Mouse (Mus musculus) thymus, postnatal 14 days (tissue): ENCODE results near the gene Dqx1.

Experiments
- DNase-seq: peaks from one replicate; pipeline ENCODE4 v3.0.0; 2021

Gene Dqx1

DNA sequence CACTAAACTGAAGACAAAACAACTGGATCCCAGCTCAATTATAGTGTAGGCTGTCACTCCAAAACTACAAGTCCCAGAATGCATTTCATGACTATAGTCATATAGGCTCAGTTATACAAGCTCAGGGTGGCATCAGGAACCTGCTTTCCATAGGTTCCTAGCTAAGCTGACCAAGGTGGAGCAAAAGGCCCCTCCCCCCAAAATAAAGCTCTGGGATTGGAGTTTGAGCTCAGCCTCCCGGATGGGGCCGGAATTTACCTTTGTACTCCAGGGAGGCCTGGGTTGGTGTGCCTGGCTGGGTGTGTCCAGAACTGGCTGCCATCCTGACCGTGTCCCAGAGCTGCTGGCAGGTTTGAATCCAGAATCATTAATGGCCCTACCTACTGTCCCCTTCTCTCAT is at the start of gene Dqx1:
TSS of gene Dqx1 (plus strand) at position 55 of the 400 bp plus-strand sequence.
- DNase-seq = no peak

DNA sequence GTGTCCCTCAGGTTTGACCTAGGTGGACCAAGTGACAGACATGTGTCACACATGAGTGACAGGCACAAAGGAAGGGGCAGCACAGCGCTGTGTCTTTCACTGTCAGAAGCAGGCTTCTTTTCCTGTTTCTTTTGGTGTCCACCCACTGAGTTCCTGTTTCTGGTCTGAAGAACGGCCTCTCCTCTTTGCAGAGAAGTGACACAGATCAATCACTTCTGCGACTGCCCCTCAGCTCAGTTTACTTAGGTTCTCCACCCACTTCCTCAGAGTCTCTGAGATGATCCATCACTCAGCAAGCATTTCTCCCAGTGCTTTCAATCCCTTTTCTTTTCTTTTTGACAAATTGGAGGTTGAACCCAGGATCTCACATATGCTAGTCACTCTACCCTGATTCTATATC is 49.0 kb upstream of the Dqx1 start:
- no peak for DNase-seq

DNA sequence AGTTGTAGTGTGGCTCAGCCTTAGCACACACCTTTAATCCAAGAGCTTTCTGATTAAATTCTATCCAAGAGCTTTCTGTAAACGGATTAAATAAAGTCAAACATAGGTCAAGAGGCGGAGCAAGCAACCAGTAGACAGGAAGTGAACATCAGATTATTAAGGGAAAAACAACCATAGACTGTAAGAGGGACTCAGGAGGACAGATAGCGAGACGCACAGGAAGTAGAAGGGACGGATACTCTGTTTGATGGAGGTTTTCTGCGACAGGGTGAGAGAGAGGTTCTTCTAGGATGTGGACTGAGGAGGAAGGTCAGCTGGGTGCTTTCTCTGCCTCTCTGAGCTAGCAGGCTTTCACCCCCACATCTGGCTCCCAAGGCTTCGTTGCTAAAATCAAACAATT is 47.6 kb upstream of the Dqx1 start:
- no peak for DNase-seq

DNA sequence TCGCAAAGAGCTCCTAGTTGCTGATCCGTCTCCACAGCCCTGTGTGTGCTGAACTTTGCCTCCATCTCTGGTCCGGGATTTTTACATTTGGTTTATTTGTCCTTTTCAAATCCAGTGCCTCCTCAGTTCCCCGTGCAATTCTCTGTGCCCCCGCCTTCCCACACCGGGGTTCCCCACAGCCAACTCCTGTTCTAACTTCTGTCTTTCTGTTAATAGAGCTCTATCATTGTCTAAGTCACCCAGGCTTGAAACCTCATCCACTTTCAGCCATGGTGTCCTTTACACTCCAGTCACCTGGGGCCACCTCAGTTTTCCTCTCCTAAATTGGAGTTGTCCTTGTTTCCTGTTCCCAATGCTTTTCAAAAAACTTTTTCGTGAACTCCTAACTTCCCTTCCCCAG is 46.4 kb upstream of the Dqx1 start:
- DNase-seq = no peak

DNA sequence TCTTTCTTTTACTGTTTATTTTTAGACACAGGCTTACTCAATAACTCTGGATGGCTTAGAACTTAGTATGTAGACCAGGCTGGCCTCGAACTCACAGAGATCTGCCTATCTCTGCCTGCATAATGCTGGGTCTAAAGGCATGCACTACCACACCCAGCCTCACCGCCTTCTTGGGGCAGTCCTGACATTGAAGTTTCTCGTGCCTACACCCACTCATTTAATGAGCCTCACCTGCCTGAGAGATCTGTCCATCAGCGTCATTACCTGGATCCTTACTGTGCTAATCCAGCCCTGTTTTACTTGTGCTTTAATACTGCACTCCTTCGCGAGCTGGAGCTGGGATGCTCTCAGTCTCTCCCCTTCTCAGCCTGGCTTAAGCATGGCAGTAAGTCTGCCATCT is 45.9 kb upstream of the Dqx1 start:
- DNase-seq = no peak

DNA sequence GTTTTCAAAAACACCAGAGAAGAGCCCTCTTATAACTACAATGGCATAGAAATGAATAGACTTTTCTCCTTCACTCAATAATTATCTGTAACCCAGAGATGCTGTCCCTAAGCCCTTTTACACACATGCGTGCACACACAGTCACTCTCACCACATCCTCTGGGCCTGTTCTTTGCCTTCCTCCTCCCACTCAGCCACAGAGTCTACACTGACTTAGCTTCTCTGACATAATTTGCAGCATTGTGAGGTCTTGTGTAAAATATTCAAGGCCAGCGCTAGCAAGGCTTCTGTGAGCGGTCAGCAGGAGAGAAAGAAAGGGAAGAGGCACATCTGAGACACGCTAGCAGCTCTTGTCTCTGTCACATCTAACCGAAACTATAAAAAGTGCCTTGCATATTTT is 44.2 kb upstream of the Dqx1 start:
- peak; percentile 27 for DNase-seq

DNA sequence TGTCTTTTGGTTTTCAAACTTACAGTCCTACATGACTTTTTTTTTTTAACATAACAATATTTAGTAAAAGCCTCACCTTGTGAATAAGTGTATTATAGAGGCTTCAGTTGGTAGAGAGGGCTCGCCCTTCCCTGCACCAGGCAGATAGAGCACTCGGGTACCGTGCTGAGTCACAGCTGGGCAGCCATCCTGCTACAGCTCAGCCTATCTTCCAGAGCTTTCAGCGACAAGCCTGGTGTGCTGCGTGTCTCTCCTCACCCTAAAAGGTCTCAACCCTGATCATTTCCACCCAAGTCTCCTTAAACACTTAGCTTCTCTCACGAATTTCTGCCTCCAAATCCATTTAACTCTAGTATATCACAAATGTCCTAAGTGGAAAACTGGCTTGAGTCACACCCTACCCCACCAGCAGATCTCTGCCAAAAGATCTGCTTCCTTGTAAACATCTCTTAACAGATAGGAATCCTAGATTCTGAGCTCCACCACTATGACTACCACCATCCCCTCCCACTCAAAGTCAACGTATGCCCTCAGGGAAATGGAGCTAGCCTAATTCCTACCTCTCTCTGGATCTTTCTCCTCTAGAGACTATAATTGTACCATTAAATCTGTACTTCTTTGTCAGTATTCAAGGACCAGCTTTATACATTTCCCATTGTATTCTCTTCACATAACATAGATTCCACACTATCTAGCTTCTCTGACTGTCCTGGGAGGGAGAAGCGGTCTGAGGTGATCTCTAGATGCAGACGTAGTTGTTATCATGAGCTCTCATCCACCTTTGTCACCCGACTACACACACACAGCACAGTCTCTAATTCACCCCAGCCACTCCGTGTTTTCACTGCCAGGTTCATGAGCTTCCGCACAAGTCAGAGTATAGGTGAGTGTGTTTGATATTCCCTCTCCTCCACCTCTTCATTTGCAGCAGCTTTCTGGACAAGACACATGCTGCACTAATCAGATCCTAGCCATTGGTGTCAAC is 42.9 kb upstream of the Dqx1 start:
- DNase-seq = no peak

DNA sequence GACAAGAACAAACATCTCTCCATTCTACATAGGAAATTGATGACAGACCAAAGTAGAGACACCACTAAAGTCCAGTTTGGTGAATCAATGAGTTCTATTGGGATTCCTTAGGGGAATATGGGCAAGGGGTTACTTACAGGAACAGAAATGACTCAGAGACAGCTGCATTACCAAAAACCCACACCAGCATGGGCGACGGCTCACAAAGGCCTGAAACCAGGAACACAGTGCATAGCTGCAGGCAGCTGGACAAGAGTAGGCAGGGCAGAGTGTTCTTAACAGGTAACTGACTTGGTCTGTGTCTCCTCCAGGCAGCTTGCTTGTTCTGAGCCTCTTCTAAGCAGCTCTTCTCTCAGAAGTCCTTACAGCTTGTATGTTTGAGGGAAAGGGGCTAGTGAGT is 41.9 kb upstream of the Dqx1 start:
- DNase-seq = no peak

DNA sequence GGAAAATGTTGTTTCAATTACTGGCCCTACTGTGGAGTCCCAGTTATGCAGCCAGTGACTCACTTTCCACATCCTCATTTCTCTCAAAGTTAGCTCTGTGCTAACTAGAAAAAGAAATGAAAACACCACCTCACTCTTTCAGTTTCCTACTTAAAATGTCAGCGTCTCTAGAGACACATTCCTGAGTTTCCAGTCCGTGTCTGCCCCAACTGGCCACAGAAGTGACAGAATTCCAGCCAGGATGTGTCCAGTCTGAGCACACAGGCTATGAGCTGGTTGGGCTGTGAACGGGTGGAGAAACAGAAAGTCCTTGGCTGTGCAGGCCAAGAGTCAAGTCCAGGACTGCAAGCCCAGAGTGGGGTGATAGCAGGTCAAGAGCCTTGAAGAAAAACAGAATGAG is 40.5 kb upstream of the Dqx1 start:
- DNase-seq = no peak

DNA sequence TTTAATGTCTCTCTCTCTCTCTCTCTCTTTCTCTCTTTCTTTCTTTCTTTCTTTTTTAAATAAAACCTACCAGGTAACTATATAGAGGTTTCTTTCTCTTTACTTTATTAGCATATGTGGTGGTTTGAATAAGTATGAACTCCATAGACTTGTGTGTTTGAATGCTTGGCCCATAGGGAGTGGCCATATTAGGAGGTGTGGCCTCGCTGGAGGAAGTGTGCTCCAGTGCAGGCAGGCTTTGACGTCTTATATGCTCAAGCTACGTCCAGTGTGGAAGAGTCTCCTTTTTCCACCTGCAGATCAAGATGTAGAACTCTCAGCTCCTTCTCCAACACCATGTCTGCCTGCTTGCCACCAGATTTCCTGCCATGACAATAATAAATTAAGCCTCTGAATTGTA is 38.6 kb upstream of the Dqx1 start:
- DNase-seq = no peak

DNA sequence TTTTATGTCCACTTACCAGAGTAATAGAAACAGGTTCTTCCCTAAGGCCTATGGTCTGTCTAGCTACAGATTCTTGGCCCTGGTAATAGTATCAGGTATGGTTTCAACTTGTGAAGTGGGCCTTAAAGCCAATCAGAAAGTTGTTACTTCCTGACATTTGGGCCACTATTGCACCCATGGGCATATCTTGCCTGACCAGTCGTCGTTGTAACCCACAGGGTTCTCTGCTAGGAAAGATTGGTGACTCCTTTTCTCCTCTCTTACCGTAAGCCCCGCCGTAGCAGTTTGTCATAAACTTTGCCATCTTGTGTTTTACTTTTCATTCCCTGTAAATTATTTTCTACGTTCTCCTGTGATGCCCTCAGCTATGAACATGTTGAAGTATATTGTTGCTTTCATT is 37.5 kb upstream of the Dqx1 start:
- no peak for DNase-seq

DNA sequence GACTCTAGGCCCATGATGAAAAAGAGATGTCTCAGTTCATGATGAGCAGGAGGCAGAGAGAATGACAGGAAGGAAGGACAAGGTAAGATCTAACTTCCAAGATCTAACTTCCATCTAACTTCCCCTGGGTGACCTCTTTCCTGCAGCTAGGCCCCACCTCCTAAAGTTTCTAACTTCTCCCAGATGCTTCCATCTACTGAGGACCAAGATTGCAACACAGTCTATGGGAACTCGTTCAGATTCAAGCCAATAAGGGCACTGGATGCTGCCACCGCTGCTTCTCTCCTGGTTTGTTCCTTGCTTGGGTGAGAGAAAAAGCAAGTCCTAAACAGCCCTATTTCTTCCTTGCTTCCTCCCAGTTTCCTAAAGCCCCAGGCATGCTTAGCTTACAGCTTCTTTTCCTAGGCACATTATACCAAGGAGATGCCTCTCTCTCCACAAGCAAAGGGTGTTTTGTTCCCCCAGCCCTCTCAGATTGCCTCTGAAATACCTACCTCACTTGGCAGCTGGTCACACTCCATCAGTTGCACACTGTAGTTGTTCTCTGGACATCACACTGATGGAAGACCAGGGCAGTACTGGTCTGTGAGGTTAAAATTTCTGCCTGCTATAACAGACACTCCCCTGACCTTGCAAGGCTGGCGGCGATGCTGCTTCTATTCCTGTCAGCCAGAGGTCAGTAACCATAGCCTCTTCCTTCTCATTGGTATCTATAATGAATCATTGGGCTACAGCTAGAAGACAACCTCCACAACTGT is 36.6 kb upstream of the Dqx1 start:
- DNase-seq = no peak

DNA sequence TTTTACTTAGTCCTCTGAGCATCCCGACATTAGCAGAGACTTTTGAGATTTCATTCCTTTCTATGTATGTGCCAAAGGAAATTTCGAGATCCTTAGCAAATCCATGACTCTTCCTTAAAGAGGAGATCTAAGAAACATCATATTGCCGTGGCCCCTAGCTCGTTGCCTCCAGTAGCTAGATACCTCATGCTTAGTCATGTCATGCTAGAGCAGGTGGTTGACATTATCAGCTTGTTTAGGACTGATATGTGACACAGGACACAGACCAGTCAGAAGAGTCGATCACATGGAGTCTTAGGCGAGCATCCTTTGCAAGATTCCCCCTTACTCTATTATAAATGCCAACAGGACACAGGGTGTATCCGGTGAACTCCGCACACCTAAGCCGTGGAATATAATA is 34.6 kb upstream of the Dqx1 start:
- DNase-seq = no peak

DNA sequence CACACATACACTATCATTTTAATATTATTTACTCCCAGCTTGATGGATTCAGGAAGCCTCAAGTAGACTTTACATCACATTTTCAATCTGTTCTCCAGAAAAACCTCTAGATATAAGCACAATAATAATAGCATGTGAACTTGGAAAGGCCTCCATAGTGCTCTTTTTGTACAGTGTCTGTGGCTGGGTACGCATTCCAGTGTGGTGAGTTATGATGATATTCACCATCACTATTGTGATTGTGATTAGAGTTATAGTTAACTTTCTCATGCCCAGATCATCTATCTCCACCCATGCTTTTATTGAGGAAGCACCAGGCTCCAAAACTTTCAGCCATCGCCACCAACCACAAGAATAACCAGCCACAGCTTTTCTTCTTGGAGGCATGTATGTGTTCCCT is 33.9 kb upstream of the Dqx1 start:
- no peak for DNase-seq

DNA sequence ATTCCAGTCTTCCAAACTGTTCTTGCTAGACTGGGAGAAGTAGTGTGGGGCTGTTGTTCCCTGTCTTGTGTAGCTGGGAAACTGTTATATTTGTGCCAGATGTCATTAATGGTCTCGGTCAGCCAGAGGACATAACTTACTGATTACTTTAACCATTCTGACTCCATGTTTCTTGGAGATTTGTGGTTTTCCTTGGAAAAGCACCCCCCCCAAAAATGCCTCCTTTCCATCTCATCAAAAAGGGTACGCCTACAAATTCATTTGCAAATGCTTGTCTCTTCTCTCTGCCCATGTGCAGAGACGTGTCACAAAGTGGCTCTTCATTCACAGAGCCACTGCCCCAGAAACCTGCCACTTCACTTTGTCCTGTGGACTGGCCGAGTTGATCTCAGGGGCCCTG is 33.2 kb upstream of the Dqx1 start:
- no peak for DNase-seq

DNA sequence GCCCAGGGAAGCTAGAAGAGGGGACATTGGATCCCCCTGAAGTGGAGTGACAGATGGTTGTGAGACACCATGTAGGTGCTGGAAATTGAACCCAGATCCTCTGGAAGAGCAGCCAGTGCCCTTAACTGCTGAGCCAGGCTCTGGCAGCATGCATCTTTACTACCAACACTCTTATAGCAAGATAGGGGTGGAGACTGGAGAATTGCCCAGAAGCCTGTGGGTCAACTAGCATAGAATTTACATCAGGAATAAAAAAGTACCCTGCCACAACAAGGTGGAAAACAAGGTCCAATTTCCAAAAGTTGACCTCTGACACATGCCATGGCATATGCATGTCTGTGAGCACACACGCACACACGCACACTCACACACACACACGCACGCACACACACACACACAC is 32.4 kb upstream of the Dqx1 start:
- no peak for DNase-seq

DNA sequence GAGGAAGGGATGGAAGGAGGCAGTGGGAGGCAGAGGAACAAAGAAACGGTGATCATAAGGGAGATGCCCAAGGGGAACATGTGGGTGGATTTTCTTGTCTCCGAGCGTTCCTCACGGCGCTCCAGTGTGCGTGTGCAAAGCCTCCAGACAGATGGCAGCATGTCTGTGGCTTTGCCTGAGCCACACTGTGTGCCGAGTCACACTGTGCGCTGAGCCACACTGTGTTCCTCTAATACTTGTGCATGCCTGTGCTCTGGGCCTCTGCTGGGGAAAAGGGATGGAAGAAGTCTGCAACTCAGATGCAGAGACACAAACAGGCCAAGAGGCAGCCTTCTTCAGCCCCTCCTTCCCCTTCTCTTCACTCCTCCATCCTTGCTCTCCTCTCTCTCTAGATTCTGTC is 30.4 kb upstream of the Dqx1 start:
- no peak for DNase-seq

DNA sequence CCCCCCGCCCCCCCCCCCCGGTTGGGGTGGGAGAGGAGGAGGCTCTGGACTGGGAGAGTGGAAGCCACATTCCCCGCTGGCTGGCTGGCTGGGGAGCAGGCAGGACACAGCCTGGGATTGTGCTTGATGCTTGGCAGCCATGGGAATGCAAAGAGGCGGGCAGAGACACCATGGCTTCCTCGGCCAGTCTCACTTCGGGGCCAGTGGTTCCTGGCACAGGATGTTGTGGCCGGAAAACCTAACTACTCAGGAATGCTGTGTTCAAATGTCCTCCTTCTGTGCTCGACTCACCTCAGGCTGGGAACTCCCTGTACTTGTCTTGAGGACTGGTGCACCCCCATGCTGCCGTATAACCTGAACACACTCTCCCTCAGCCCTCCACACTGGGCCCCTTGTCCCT is 29.9 kb upstream of the Dqx1 start:
- no peak for DNase-seq

DNA sequence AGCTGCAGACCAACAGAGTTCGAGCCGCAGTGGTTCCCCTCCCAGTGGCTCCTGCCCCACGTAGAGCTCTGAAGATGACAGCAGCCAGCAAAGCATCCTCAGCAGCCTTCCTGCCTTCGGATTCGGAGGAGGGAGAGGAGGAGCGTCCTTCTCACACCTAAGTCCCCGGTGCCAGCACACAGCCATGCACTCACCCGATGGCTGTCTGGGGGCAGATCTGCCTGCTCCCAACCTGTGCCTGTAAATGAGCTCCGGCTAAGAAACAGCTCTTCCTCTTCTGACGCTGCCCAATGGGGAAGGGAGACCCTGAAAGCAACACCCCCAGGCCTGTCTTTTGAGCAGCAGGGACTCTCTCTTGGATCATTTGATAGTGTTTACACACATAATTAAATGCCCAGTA is 27.9 kb upstream of the Dqx1 start:
- DNase-seq = no peak

DNA sequence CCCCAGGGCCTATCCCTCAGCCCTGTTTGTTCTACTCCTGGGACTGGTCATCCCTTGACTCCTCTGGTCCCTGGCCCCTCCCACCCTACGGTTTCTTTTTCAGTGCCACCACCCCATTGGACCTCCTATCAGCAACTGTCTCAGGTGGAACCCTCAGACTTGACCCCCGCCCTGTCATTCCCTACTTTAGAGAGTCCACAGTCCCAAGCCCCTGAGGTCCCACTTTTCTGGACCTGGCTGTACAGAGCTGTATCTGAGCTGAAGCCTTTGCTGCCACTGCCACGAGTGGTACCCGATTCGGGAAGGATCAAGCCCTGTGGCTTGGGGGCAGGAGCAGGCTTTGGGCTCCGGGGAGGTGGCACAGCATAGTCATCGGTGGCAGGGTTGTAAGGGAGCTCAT is 26.5 kb upstream of the Dqx1 start:
- no peak for DNase-seq

DNA sequence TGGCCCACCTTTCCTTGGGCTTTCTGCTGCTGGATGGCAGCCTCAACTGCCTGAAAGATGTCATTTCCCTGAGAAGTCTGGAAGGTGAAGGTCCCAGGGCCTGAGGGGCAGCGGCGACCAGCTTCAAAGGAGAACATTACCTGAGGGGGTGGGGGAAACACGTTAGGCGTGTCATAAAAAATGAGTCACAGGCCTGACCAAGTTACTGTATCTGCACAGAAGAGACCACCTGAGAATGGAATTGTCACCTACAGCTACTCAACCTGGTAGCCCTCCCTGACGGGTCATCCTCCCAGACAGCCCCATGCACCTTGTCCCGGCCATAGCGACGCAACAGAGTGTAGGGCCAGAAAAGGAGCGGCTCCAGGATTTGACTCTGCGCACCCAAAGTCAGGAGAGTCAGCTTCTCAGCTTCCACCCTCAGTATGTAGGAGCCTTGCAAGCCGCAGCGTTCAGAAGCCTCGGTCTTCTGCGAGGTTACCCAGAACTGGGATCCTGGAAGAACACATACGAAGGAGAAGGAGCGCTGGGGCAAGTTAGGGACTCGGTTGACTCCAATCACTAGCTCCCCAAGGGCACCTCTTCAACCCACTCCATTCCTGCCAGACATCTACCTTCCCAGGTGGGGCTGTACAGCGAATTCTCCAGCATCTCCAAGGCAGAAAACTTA is 25.6 kb upstream of the Dqx1 start:
- DNase-seq = no peak

DNA sequence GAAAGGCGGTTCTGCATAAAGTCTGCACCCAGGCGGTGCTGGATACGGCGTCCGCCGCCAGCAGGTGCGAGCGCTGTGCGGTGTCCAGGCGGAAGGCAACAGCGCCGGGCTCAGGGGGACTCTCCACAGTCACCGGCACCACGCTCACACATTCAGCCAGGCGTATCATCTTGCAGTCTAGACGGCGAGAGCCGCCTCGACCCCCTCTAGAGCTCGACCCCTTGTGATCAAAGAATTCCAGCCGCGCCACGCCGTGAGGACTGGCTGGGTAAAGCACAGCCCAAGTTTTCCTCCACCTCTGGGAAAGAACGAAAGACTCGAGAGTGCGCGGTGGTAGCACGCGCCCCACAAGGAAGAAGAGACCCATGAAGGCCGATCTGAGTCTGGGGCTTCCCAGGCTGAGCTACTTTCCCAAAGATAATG is 24.9 kb upstream of the Dqx1 start:
- DNase-seq = peak; percentile 67
